In the genomic region with DNA sequence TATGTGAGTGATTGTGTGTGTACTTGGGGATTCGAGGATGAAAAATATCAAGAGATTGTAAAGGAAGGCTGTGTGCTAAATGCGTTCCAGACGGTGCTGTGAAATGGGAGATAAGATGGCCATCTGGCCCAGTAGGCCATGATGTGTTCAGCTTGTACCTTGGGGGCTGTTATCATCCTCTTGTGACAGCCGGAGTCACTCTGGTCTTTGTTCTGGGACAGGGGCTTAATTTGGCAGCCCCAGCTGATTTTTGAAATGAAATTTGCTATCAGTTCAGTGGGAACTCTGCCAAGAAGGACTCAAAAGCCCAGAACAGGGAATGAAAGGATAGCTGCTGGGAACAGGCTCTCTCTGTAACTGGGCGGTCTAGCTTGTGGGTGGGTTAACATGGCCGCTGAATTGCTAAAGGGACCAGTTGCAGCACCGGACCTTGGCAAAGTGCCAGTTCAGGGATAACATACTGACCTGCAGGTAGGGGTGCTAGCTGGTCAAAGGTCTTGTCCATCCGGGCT, we compare ENCODE assay signal across 8 mouse cellular contexts.
DNase-seq lines count a peak whose midpoint lies in the region; ATAC-seq and TF ChIP-seq lines count a peak whose summit lies in the region.

No protein-coding gene starts in this region.

- H3K9ac ChIP-seq in lung, embryonic 15.5 days = no peak overlapping the region
- no peak overlapping the region for H3K9ac ChIP-seq in forebrain, embryonic 16.5 days (replicated peaks; ENCODE audit: low read depth, low read length)
- no peak overlapping the region for H3K9ac ChIP-seq in intestine, embryonic 14.5 days (ENCODE audit: low read length)
- no peak overlapping the region for H3K9ac ChIP-seq in liver, embryonic 11.5 days (ENCODE audit: low read depth, low read length)
- no peak overlapping the region for H3K9ac ChIP-seq in stomach, postnatal 0 days (ENCODE audit: low read length)

- H3K9me3 ChIP-seq in lung, embryonic 15.5 days = no peaks in the 10 kb centered on the region
- no peaks in the 10 kb centered on the region for H3K9me3 ChIP-seq in forebrain, embryonic 16.5 days (ENCODE audit: control insufficient read depth, low read length)
- H3K9me3 ChIP-seq in intestine, embryonic 14.5 days (ENCODE audit: control insufficient read depth, low read length) = peaks cover 3% of the 10 kb centered on the region; the same call in 1 of the 2 replicates
- H3K9me3 ChIP-seq in liver, embryonic 11.5 days (ENCODE audit: control insufficient read depth, low read length) = peaks cover 2% of the 10 kb centered on the region; the same call in 1 of the 2 replicates
- no peaks in the 10 kb centered on the region for H3K9me3 ChIP-seq in stomach, postnatal 0 days (ENCODE audit: control insufficient read depth, low read length)

- no peak for TF ChIP-seq CTCF in stomach, postnatal 0 days (IDR thresholded peaks at IDR 0.05; ENCODE audit: low read depth)

- DNase-seq in lung, adult 18-20 months = no peak
- DNase-seq in intestine, embryonic 14.5 days (ENCODE audit: low spot score) = peak; percentile 59
- no peak for DNase-seq in liver, embryonic 11.5 days (ENCODE audit: low spot score)
- peak; percentile 33 for DNase-seq in stomach, postnatal 0 days (ENCODE audit: low spot score)
- no peak for DNase-seq in spleen, adult 12 weeks (ENCODE audit: low spot score)
- DNase-seq in natural killer cell, adult 2 months (ENCODE audit: low spot score in 2 of 2) = no peak

- 31% methylated on average over 8 of the region's 8 CpGs for WGBS in lung, embryonic 15.5 days
- WGBS in forebrain, embryonic 16.5 days = 33% methylated on average over 8 of the region's 8 CpGs
- WGBS in intestine, embryonic 14.5 days = 43% methylated on average over 8 of the region's 8 CpGs
- WGBS in liver, embryonic 11.5 days = 39% methylated on average over 8 of the region's 8 CpGs
- WGBS in stomach, postnatal 0 days = 39% methylated on average over 8 of the region's 8 CpGs

- ATAC-seq in lung, embryonic 15.5 days (ENCODE audit: borderline replicate concordance, extremely low read depth, low FRiP score, low TSS enrichment) = peak; percentile 81; the same call in 1 of the 2 replicates
- ATAC-seq in forebrain, embryonic 16.5 days = peak; percentile 47; the same call in 1 of the 2 replicates
- ATAC-seq in intestine, embryonic 14.5 days (replicated peaks; ENCODE audit: low FRiP score, low TSS enrichment, low read depth) = peak; percentile 36; the same call in 1 of the 2 replicates
- ATAC-seq in liver, embryonic 11.5 days (replicated peaks; ENCODE audit: low FRiP score) = 0 out of 2 replicates have a peak, but pooled peaks have one; percentile 22
- ATAC-seq in stomach, postnatal 0 days (ENCODE audit: low FRiP score, low TSS enrichment) = no peak

- H3K4me1 ChIP-seq in lung, embryonic 15.5 days = peaks cover 48% of the 10 kb centered on the region
- H3K4me1 ChIP-seq in forebrain, embryonic 16.5 days (replicated peaks; ENCODE audit: control insufficient read depth, insufficient read depth, low read length) = peaks cover 15% of the 10 kb centered on the region
- H3K4me1 ChIP-seq in intestine, embryonic 14.5 days (replicated peaks; ENCODE audit: control insufficient read depth, insufficient read depth, low read length) = peaks cover 32% of the 10 kb centered on the region
- H3K4me1 ChIP-seq in liver, embryonic 11.5 days (replicated peaks; ENCODE audit: control insufficient read depth, insufficient read depth, low read length) = peaks cover 22% of the 10 kb centered on the region
- H3K4me1 ChIP-seq in stomach, postnatal 0 days (replicated peaks; ENCODE audit: control insufficient read depth, insufficient read depth) = peaks cover 11% of the 10 kb centered on the region

- no peak overlapping the region for H3K4me3 ChIP-seq in lung, embryonic 15.5 days
- no peak overlapping the region for H3K4me3 ChIP-seq in forebrain, embryonic 16.5 days (replicated peaks; ENCODE audit: low read length)
- H3K4me3 ChIP-seq in intestine, embryonic 14.5 days (ENCODE audit: low read depth, low read length) = no peak overlapping the region
- no peak overlapping the region for H3K4me3 ChIP-seq in liver, embryonic 11.5 days (ENCODE audit: low read depth, low read length)
- no peak overlapping the region for H3K4me3 ChIP-seq in stomach, postnatal 0 days (ENCODE audit: low read depth, low read length)

- TF ChIP-seq EP300 in stomach, postnatal 0 days (optimal IDR thresholded peaks at IDR 0.05) = no peak

- H3K27me3 ChIP-seq in lung, embryonic 15.5 days = no peaks in the 10 kb centered on the region
- H3K27me3 ChIP-seq in forebrain, embryonic 16.5 days (replicated peaks; ENCODE audit: control insufficient read depth, insufficient read depth, low read length) = no peaks in the 10 kb centered on the region
- H3K27me3 ChIP-seq in intestine, embryonic 14.5 days (replicated peaks; ENCODE audit: control insufficient read depth, insufficient read depth, low read length) = no peaks in the 10 kb centered on the region
- H3K27me3 ChIP-seq in liver, embryonic 11.5 days (replicated peaks; ENCODE audit: control insufficient read depth, insufficient read depth, low read length) = no peaks in the 10 kb centered on the region
- H3K27me3 ChIP-seq in stomach, postnatal 0 days (ENCODE audit: control insufficient read depth, insufficient read depth, low read length) = no peaks in the 10 kb centered on the region

- H3K27ac ChIP-seq in lung, embryonic 15.5 days = peak overlapping the region; percentile 76
- H3K27ac ChIP-seq in forebrain, embryonic 16.5 days (ENCODE audit: low read length) = peak overlapping the region; percentile 60
- peak overlapping the region; percentile 57; the same call in 1 of the 2 replicates for H3K27ac ChIP-seq in intestine, embryonic 14.5 days (ENCODE audit: low read depth)
- peak overlapping the region; percentile 41; the same call in 1 of the 2 replicates for H3K27ac ChIP-seq in liver, embryonic 11.5 days (ENCODE audit: low read depth, low read length)
- H3K27ac ChIP-seq in stomach, postnatal 0 days (replicated peaks) = peak overlapping the region; percentile 73; the same call in 1 of the 2 replicates

- 0 out of 2 replicates have a peak overlapping the region, but pooled peaks have one; percentile 6 for H3K4me2 ChIP-seq in lung, embryonic 15.5 days
- no peak overlapping the region for H3K4me2 ChIP-seq in forebrain, embryonic 16.5 days (ENCODE audit: low read length)
- H3K4me2 ChIP-seq in intestine, embryonic 14.5 days (ENCODE audit: low read length) = no peak overlapping the region
- no peak overlapping the region for H3K4me2 ChIP-seq in liver, embryonic 11.5 days
- no peak overlapping the region for H3K4me2 ChIP-seq in stomach, postnatal 0 days (replicated peaks; ENCODE audit: low read depth)

- H3K36me3 ChIP-seq in lung, embryonic 15.5 days = 0 out of 2 replicates have a peak, but pooled peaks cover 5% of the 10 kb centered on the region
- H3K36me3 ChIP-seq in forebrain, embryonic 16.5 days (ENCODE audit: control insufficient read depth, insufficient read depth) = no peaks in the 10 kb centered on the region
- no peaks in the 10 kb centered on the region for H3K36me3 ChIP-seq in intestine, embryonic 14.5 days (ENCODE audit: control insufficient read depth, insufficient read depth, low read length)
- H3K36me3 ChIP-seq in liver, embryonic 11.5 days (ENCODE audit: control insufficient read depth, insufficient read depth, low read length) = no peaks in the 10 kb centered on the region; the same call in 1 of the 2 replicates
- H3K36me3 ChIP-seq in stomach, postnatal 0 days (ENCODE audit: control insufficient read depth, insufficient read depth, low read length) = no peaks in the 10 kb centered on the region

Comparison
In these comparisons a context has a peak if more than half of its experiments do, and no peak if none do; other contexts are left out.
1. DNase-seq: peak in intestine, embryonic 14.5 days (single experiment) and stomach, postnatal 0 days (single experiment); none in lung, adult 18-20 months (0 of 2), liver, embryonic 11.5 days (single experiment), spleen, adult 12 weeks (single experiment) and natural killer cell, adult 2 months (0 of 2).
2. Peak in every context shown above with its lines, with median percentiles within 50 percentile points of each other: H3K27ac ChIP-seq.